Mouse (Mus musculus) lung, postnatal 0 days (tissue): ENCODE measurements around the gene Naa80. TPM values are rescaled to one million over a fixed set of nuclear protein-coding genes. Genes with fewer than 3 reads are reported as not detected.

Experiments
- ATAC-seq: fragments of 200-750 bp; cut with Nextera tagmentation; 2 replicates; pipeline ENCODE4 v1.8.0; 2017; ENCODE audit warnings: moderate library complexity
- DNase-seq: peaks from one replicate; pipeline ENCODE4 v3.0.0-alpha.2; 2016; ENCODE audit warnings: low spot score
- H3K27ac ChIP-seq: fragments of 300-500 bp; sonication (generic); 2 replicates; pipeline ENCODE4 v1.5.1; 2014; ENCODE audit warnings: antibody characterized with exemption, mild to moderate bottlenecking, low read length, mixed read lengths
- H3K27me3 ChIP-seq: fragments of 300-500 bp; sonication (generic); replicated peaks from 2 replicates; pipeline ENCODE4 v1.6.1; 2014; ENCODE audit warnings: low read length, mixed read lengths; ENCODE audit not compliant: insufficient read depth
- H3K36me3 ChIP-seq: fragments of 300-500 bp; sonication (generic); 2 replicates; pipeline ENCODE4 v1.6.1; 2014; ENCODE audit warnings: low read length, mixed read lengths; ENCODE audit not compliant: insufficient read depth
- H3K4me1 ChIP-seq: fragments of 300-500 bp; sonication (generic); 2 replicates; pipeline ENCODE4 v1.6.1; 2014; ENCODE audit warnings: antibody characterized with exemption, low read depth, low read length, mixed read lengths; ENCODE audit not compliant: insufficient read depth
- H3K4me2 ChIP-seq: fragments of 300-500 bp; sonication (generic); replicated peaks from 2 replicates; pipeline ENCODE4 v1.6.1; 2014; ENCODE audit warnings: low read depth, mild to moderate bottlenecking, low read length, moderate library complexity, mixed read lengths
- H3K4me3 ChIP-seq: fragments of 300-500 bp; sonication (generic); 2 replicates; pipeline ENCODE4 v1.5.1; 2014; ENCODE audit warnings: low read depth, low read length
- H3K9ac ChIP-seq: fragments of 300-500 bp; sonication (generic); replicated peaks from 2 replicates; pipeline ENCODE4 v1.6.1; 2014; ENCODE audit warnings: low read depth, mild to moderate bottlenecking
- H3K9me3 ChIP-seq: fragments of 300-500 bp; sonication (generic); 2 replicates; pipeline ENCODE4 v1.6.1; 2016; ENCODE audit warnings: low read length, mixed read lengths
- CTCF ChIP-seq: IDR thresholded peaks from 2 replicates; pipeline ENCODE4 v1.5.1; 2016; ENCODE audit warnings: antibody characterized with exemption, mild to moderate bottlenecking
- EP300 ChIP-seq: IDR thresholded peaks from 2 replicates; pipeline ENCODE4 v1.6.1; 2016; ENCODE audit warnings: antibody characterized with exemption, mild to moderate bottlenecking, control low read depth
- WGBS: fragments of 180-500 bp; shearing (Covaris S2); extraction: QIAGEN DNeasy Blood & Tissue Kit; methylation state at CpG from one replicate; pipeline ENCODE4 v1.1.7; 2014; 5-methylcytosine and 5-hydroxymethylcytosine counted together
- polyA plus RNA-seq: library from polyadenylated mRNA; unstranded; fragments of >200 nt; fragmentation: Nextera tagmentation; extraction: Ambion mirVana; gene quantifications from 2 replicates; pipeline ENCODE4 v1.2.1, GENCODE M21; 2015

Gene Naa80
- polyA plus RNA-seq = 17.9 and 22.0 TPM in 2 replicates

DNA sequence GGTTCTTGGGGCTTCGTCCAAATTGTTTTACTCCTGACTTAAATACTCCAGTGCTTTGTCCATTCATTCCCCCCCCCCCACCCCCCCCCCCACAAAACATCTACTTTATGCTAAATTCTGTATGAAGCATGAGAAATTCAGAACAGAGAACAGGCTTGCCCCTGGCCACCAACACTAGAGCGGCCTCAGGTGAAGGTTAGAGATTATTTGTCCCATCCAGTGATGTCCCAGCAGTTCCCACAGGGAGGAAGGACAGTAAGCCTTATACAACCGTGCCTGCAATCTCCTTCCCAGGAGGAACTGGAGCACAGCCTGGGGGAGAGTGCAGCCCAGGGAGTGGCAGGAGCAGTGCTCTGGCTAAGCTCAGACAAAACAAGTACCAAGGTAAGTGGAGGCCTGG lies at the start of gene Naa80:
TSS of gene Naa80 (plus strand) at position 301 of the 400 bp plus-strand sequence.
- Histone ChIP-seq H3K9ac (no peak within 1 kb of the TSS), H3K4me1 (peaks cover 6% of the 10 kb centered on the region), H3K27me3 (no peaks in the 10 kb centered on the region), H3K4me3 (no peak within 1 kb of the TSS), H3K27ac (no peak within 1 kb of the TSS; the same call in 1 of the 2 replicates), H3K4me2 (no peak within 1 kb of the TSS), H3K36me3 (no peaks in the 10 kb centered on the region), H3K9me3 (no peaks in the 10 kb centered on the region)
- no peak for DNase-seq
- no peak for ATAC-seq
- WGBS = 70% methylated on average over 3 of the region's 3 CpGs
- TF ChIP-seq EP300 (no peak), CTCF (no peak)

DNA sequence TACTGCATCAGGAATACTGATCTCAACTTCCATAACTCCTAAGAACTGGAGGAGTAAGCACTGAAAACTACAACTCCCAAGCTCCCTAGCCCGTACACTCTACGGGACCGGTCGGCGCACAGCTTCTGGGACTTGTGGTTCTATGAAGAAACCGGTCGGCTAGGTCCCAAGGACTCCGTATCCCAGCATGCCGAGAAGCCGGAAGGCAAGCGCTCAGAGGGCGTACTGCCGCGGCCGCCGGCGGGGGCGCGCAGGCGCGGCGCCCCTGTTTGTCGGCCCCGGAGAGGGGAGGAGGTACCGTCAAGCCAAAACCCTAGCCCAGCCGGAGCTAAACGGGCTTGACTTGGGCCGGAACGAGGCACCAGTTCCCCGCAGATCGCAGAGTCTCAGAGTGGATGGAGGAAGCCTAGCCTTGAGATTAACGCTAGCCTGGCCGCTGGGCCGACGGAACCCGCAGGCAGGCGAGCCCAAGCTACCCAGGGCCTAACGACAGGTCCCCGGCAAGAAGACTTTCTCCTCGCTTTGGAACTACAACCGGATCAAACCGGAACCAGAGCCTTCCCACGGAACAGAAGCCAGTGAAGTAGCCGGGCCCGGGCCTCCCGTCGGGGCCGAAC lies 44.8 kb upstream of the Naa80 start, which contains the start of gene Tmem115:
TSS of gene Tmem115 (plus strand) at position 155 of the 617 bp plus-strand sequence.
- H3K9me3 ChIP-seq = no peaks in the 10 kb centered on the region
- TF ChIP-seq EP300 (no peak), CTCF (peak; percentile 43)
- DNase-seq (peak; percentile 99), ATAC-seq (peak; percentile 100)
- H3K4me1 ChIP-seq = peaks cover 21% of the 10 kb centered on the region; the same call in 1 of the 2 replicates
- no peaks in the 10 kb centered on the region for H3K27me3 ChIP-seq
- 3% methylated on average over 48 of the region's 48 CpGs for WGBS
- H3K4me3 ChIP-seq = peak within 1 kb of the TSS; percentile 83
- H3K4me2 ChIP-seq = peak within 1 kb of the TSS; percentile 95
- peak within 1 kb of the TSS; percentile 92 for H3K9ac ChIP-seq
- H3K36me3 ChIP-seq = peaks cover 12% of the 10 kb centered on the region
- H3K27ac ChIP-seq = peak within 1 kb of the TSS; percentile 86

DNA sequence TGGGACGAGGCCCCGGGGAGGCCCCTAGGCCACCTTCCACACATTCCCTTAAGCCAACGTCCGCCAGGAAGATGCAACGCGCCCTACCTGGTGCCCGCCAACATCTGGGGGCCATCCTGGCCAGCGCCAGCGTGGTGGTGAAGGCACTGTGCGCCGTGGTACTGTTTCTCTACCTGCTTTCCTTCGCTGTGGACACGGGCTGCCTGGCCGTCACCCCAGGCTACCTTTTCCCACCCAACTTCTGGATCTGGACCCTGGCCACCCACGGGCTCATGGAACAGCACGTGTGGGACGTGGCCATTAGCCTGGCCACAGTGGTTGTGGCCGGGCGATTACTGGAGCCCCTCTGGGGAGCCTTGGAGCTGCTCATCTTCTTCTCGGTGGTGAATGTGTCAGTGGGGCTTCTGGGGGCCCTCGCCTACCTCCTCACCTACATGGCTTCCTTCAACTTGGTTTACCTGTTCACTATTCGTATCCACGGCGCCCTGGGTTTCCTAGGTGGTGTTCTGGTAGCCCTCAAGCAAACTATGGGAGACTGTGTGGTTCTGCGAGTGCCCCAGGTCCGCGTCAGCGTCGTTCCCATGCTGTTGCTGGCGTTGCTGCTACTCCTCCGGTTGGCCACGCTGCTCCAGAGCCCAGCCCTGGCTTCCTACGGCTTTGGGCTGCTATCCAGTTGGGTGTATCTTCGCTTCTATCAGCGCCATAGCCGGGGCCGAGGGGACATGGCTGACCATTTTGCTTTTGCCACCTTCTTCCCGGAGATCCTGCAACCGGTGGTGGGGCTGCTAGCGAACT lies 44.1 kb upstream of the Naa80 start:
- WGBS = under 1% methylated on average over 40 of the region's 40 CpGs
- H3K9ac ChIP-seq = peak overlapping the region; percentile 92
- no peak for ATAC-seq
- H3K4me1 ChIP-seq = peaks cover 21% of the 10 kb centered on the region; the same call in 1 of the 2 replicates
- peaks cover 16% of the 10 kb centered on the region for H3K36me3 ChIP-seq
- H3K9me3 ChIP-seq = no peaks in the 10 kb centered on the region
- DNase-seq = peak; percentile 50
- no peaks in the 10 kb centered on the region for H3K27me3 ChIP-seq
- H3K27ac ChIP-seq = peak overlapping the region; percentile 86
- peak overlapping the region; percentile 83 for H3K4me3 ChIP-seq
- peak overlapping the region; percentile 95 for H3K4me2 ChIP-seq
- no peak for TF ChIP-seq EP300
- no peak for TF ChIP-seq CTCF

DNA sequence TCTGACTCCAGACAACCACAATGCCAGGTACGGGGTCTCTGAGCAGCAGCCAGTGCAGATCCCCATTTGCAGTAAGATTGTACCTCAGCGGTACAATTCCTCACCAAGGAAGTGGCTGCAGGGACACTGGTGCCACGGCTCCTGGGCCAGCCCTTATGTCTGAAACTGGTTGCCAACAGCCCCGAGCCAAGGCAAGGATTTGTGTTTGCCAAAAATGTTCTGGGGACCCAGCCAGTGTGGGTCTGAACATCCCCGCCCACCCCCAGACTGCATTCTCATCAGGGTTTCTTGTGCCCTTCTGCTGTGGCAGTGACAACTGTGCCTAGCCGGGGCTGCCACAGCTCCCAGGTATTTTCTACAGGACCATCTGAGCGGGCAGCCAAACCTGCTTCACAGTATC lies 40.5 kb upstream of the Naa80 start:
- no peaks in the 10 kb centered on the region for H3K27me3 ChIP-seq
- no peaks in the 10 kb centered on the region for H3K9me3 ChIP-seq
- TF ChIP-seq CTCF (no peak), EP300 (no peak)
- H3K27ac ChIP-seq = no peak overlapping the region
- no peak overlapping the region for H3K4me2 ChIP-seq
- H3K4me3 ChIP-seq = no peak overlapping the region
- DNase-seq = no peak
- ATAC-seq = no peak
- peaks cover 22% of the 10 kb centered on the region for H3K36me3 ChIP-seq
- WGBS = 92% methylated on average over 7 of the region's 7 CpGs
- H3K4me1 ChIP-seq = peaks cover 32% of the 10 kb centered on the region; the same call in 1 of the 2 replicates
- H3K9ac ChIP-seq = no peak overlapping the region

DNA sequence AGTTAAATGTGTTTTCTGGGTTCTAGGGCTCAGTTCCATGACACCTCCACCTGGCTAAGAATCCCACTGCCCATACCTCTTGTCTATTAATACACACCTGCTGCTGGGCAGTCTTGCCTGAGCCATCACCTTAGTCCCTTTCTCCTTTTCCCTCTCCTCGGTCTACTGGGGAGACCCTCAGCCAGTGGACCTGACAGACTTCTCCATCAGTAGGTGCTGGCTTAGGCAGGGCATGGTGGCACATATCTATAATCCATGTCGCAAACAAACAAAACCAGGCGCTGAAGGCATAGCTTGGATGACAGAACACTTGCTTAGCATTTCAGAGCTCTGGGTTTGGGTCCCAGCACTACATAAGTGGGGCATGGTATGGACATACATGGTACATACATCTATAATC lies 40.0 kb upstream of the Naa80 start:
- 92% methylated on average over 3 of the region's 3 CpGs for WGBS
- H3K4me3 ChIP-seq = no peak overlapping the region
- DNase-seq (no peak), ATAC-seq (no peak)
- no peak overlapping the region for H3K27ac ChIP-seq
- H3K9me3 ChIP-seq = no peaks in the 10 kb centered on the region
- H3K4me2 ChIP-seq = no peak overlapping the region
- H3K9ac ChIP-seq = no peak overlapping the region
- H3K4me1 ChIP-seq = peaks cover 32% of the 10 kb centered on the region; the same call in 1 of the 2 replicates
- H3K36me3 ChIP-seq = peaks cover 22% of the 10 kb centered on the region
- H3K27me3 ChIP-seq = no peaks in the 10 kb centered on the region
- TF ChIP-seq CTCF (no peak), EP300 (no peak)

DNA sequence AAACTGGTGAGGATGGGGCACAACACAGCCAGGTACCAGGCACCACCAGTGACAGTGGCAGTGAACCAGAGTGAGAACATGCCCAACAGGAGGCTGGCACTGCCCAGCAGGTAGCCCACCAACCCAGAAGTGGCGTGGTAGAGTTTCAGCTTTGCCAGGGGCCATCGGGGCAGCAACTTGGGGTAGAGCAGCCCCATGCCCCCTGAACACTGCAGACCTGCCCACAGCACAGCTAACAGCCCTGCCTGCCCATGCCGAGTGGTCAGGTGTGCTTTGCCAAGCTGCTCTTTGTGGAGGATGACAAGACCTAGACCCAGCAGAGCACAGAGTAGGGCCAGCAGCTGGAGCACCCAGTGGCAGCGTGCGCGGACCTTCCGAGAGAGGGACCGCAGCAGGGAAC lies 38.7 kb upstream of the Naa80 start:
- H3K36me3 ChIP-seq = peaks cover 28% of the 10 kb centered on the region
- 95% methylated on average over 8 of the region's 8 CpGs for WGBS
- H3K4me1 ChIP-seq = peaks cover 32% of the 10 kb centered on the region; the same call in 1 of the 2 replicates
- no peak for DNase-seq
- no peak overlapping the region for H3K4me3 ChIP-seq
- H3K4me2 ChIP-seq = no peak overlapping the region
- no peak overlapping the region for H3K9ac ChIP-seq
- ATAC-seq = no peak
- no peak for TF ChIP-seq CTCF
- TF ChIP-seq EP300 = no peak
- H3K9me3 ChIP-seq = no peaks in the 10 kb centered on the region
- H3K27ac ChIP-seq = no peak overlapping the region
- no peaks in the 10 kb centered on the region for H3K27me3 ChIP-seq
